Mouse (Mus musculus) embryonic fibroblast, embryonic 13.5 days (primary cell): ENCODE measurements around the gene Mafg.

ENCODE experiments used
- CTCF ChIP-seq: IDR thresholded peaks from 2 replicates; pipeline ENCODE4 v1.5.1; 2011; ENCODE audit warnings: mild to moderate bottlenecking, control low read depth, low read length, moderate library complexity, borderline replicate concordance; ENCODE audit not compliant: insufficient read depth
- POLR2A ChIP-seq: IDR thresholded peaks from 2 replicates; pipeline ENCODE4 v1.6.1; 2011; ENCODE audit warnings: low read depth, mild to moderate bottlenecking, control low read depth, low read length, moderate library complexity

- TF ChIP-seq CTCF (no peak), POLR2A (no peak)
These were observed 8.5 kb upstream of the Mafg start for GRCm38 (mm10) chr11:120641869-120642268.
